Mouse (Mus musculus) forebrain, embryonic 12.5 days (tissue): ENCODE results near the gene Dlx2. TPM values are rescaled to one million over a fixed set of nuclear protein-coding genes. Genes with fewer than 3 reads are reported as not detected.
A peak's percentile ranks its signal among the peaks of the same experiment; 100 is the strongest.

Experiments
- ATAC-seq: fragments of 200-750 bp; cut with Nextera tagmentation; 2 replicates; pipeline ENCODE4 v1.8.0; 2017; ENCODE audit warnings: moderate TSS enrichment; ENCODE audit not compliant: low FRiP score
- H3K27ac ChIP-seq: fragments of 300-500 bp; sonication (generic); 2 replicates; pipeline ENCODE4 v1.5.1; 2016; ENCODE audit warnings: mild to moderate bottlenecking
- H3K27me3 ChIP-seq: fragments of 300-500 bp; sonication (generic); 2 replicates; pipeline ENCODE4 v1.6.1; 2016; ENCODE audit warnings: mild to moderate bottlenecking
- H3K36me3 ChIP-seq: fragments of 300-500 bp; sonication (generic); replicated peaks from 2 replicates; pipeline ENCODE4 v1.6.1; 2016; ENCODE audit warnings: mild to moderate bottlenecking
- H3K4me1 ChIP-seq: fragments of 300-500 bp; sonication (generic); 2 replicates; pipeline ENCODE4 v1.6.1; 2016
- H3K4me2 ChIP-seq: fragments of 300-500 bp; sonication (generic); 2 replicates; pipeline ENCODE4 v1.6.1; 2016; ENCODE audit warnings: mild to moderate bottlenecking, moderate library complexity
- H3K4me3 ChIP-seq: fragments of 300-500 bp; sonication (generic); replicated peaks from 2 replicates; pipeline ENCODE4 v1.5.1; 2016; ENCODE audit warnings: mild to moderate bottlenecking
- H3K9ac ChIP-seq: fragments of 300-500 bp; sonication (generic); 2 replicates; pipeline ENCODE4 v1.6.1; 2016; ENCODE audit warnings: mild to moderate bottlenecking
- H3K9me3 ChIP-seq: fragments of 300-500 bp; sonication (generic); 2 replicates; pipeline ENCODE4 v1.6.1; 2016
- WGBS: fragments of 180-500 bp; shearing (Covaris S2); methylation state at CpG from one replicate; pipeline ENCODE4 v1.1.7; 2016; 5-methylcytosine and 5-hydroxymethylcytosine counted together
- polyA plus RNA-seq: library from polyadenylated mRNA; unstranded; fragments of >200 nt; fragmentation: Nextera tagmentation; extraction: Ambion mirVana; gene quantifications from 2 replicates; pipeline ENCODE4 v1.2.1, GENCODE M21; 2016

Dlx2 gene
- polyA plus RNA-seq, 1 experiment from 2014 or later = 85.9 TPM

DNA sequence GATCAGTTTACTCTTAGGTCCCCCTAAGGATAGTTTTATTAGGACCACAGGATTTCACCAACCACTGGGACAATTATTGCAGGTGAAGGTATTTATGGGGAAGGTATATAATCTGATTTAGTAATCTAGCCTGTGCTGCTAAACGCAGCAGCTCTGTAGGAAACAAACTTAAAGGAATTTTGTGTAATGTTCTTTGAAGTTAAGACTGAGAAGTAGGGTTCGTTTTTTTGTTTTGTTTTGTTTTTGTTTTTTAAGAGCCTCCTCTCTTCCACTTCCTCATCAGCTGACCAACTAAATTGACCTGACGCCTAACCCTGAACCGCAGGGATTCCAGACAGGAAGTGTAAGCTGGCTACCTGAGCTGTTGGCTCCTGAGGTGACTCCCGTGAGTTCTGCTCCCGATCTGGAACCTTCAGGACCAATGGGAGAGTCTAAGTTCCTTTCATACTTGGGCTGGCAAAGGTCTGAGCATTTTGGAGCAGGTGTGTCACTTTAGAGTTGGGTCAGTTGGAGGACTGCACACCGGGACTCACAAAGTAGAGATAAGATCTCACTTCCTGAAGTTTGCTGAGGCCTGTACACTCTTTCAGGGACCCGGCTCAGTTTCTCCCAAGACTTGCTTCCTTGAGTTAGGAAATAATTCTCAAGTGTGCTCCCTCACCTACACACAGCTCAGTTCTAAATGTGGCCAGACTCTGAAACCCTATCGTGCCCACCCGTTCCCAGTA, 19.8 kb downstream of the Dlx2 start:
- WGBS = 6% methylated on average over 10 of the region's 10 CpGs
- no peak for ATAC-seq
- H3K4me1 ChIP-seq = peaks cover 29% of the 10 kb centered on the region
- H3K27ac ChIP-seq = peak overlapping the region; percentile 92
- H3K4me2 ChIP-seq = peak overlapping the region; percentile 61
- no peaks in the 10 kb centered on the region for H3K9me3 ChIP-seq
- H3K4me3 ChIP-seq = peak overlapping the region; percentile 49
- H3K9ac ChIP-seq = peak overlapping the region; percentile 30
- peaks cover 89% of the 10 kb centered on the region for H3K27me3 ChIP-seq
- no peaks in the 10 kb centered on the region for H3K36me3 ChIP-seq

DNA sequence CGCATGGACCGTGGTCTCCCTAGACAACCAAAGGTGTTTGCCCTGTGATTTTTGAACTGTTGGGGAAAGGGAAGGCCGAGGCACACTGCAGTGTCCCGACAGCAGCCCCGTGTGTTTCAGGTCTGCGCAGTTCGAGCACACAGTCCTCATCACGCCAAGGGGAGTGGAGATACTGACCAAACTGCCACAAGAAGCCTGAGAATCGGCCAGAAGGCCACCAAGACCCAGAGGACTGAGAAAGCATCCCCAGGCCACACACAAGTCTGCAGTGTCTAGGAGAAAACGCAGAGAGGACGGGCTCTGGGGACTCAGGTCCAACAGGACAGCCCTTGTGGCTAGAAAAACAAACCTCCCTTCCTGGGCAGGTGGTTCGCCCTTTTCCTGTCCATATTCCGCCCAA, 21.8 kb downstream of the Dlx2 start:
- H3K27ac ChIP-seq = peak overlapping the region; percentile 65; the same call in 1 of the 2 replicates
- H3K4me1 ChIP-seq = peaks cover 18% of the 10 kb centered on the region
- H3K4me3 ChIP-seq = peak overlapping the region; percentile 49
- H3K9ac ChIP-seq = peak overlapping the region; percentile 38; the same call in 1 of the 2 replicates
- ATAC-seq = no peak
- H3K36me3 ChIP-seq = no peaks in the 10 kb centered on the region
- H3K9me3 ChIP-seq = no peaks in the 10 kb centered on the region
- peaks cover 87% of the 10 kb centered on the region for H3K27me3 ChIP-seq
- peak overlapping the region; percentile 61 for H3K4me2 ChIP-seq
- WGBS = 18% methylated on average over 13 of the region's 13 CpGs

DNA sequence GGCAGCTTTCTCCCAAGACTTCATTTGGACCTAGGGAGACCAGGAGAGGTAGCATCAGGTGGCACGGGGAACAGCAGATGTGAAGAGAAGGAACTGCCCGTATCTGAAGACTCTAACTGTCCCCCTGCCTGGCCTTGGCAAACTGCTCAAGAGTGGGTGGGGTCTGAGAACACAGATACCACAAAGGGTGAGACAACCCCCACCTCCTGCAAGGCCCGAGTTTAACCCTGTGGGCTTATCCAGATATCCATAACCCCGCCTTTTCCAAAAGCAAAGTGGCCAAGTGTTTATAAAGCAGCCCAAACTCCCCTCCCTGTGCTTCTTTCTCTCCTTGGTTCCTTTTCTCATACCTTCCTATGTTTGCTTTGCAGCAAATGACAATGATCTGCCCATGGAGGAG, 23.1 kb downstream of the Dlx2 start:
- peak overlapping the region; percentile 25 for H3K4me2 ChIP-seq
- peaks cover 75% of the 10 kb centered on the region for H3K27me3 ChIP-seq
- H3K4me3 ChIP-seq = no peak overlapping the region
- ATAC-seq = no peak
- H3K36me3 ChIP-seq = no peaks in the 10 kb centered on the region
- H3K9ac ChIP-seq = no peak overlapping the region
- peaks cover 11% of the 10 kb centered on the region for H3K4me1 ChIP-seq
- 47% methylated on average over 4 of the region's 4 CpGs for WGBS
- no peaks in the 10 kb centered on the region for H3K9me3 ChIP-seq
- no peak overlapping the region for H3K27ac ChIP-seq

DNA sequence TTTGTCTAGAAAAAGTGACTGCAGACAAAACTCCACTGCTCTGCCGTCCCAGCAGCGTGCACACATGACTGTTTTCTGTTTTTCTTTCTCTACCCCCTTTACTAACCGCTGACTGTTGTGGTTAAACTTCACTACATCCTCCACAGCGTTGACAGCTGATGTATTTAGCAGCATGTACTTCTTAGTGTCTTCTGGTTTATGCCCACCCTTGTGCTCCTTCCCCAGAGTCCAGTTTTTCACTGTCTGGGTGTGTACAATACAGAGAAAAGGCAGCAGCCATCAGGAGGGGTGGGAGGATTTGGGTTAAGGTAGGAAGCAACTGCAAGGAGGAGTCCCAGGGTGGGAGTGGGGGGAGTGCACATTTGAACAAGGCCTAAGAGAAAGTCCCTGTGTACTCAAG, 23.7 kb downstream of the Dlx2 start:
- peaks cover 71% of the 10 kb centered on the region for H3K27me3 ChIP-seq
- H3K4me3 ChIP-seq = no peak overlapping the region
- no peak overlapping the region for H3K27ac ChIP-seq
- WGBS = 73% methylated on average over 4 of the region's 4 CpGs
- no peaks in the 10 kb centered on the region for H3K36me3 ChIP-seq
- H3K9me3 ChIP-seq = no peaks in the 10 kb centered on the region
- peaks cover 12% of the 10 kb centered on the region for H3K4me1 ChIP-seq
- H3K9ac ChIP-seq = no peak overlapping the region
- ATAC-seq = no peak
- no peak overlapping the region for H3K4me2 ChIP-seq

DNA sequence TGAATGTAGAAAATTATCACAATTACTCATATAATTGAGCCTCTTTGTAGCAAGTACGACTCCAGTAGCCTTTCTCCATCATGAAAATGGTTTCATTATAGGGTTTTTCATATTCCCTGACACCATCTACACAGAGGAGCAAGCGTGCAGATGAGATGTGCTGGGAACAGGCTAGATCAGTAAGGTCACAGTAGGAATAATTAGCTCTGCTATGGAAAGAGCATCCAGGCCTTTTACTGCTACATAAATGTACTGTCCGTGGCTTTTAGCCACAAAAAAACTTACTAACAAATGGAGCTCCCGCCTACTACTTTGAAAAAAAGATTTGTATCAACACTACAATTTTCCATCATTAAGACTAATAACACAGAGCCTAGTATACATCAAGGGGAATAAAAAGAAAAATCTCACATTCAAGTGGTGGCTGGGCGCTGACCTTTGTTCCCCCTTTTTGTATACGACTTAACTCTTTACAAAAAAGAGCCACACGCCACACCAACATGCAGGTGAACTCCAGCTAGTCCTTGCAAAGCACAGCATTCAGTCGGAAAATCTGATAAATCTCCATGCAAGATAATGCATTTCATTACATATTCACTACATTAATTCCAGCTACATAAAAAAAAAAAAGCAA, 29.0 kb downstream of the Dlx2 start:
- Histone ChIP-seq H3K4me2 (peak overlapping the region; percentile 19; the same call in 1 of the 2 replicates), H3K9me3 (no peaks in the 10 kb centered on the region), H3K27ac (peak overlapping the region; percentile 83), H3K27me3 (peaks cover 22% of the 10 kb centered on the region), H3K9ac (no peak overlapping the region), H3K36me3 (no peaks in the 10 kb centered on the region), H3K4me1 (peaks cover 25% of the 10 kb centered on the region), H3K4me3 (no peak overlapping the region)
- 12% methylated on average over 8 of the region's 8 CpGs for WGBS
- peak; percentile 87 for ATAC-seq

DNA sequence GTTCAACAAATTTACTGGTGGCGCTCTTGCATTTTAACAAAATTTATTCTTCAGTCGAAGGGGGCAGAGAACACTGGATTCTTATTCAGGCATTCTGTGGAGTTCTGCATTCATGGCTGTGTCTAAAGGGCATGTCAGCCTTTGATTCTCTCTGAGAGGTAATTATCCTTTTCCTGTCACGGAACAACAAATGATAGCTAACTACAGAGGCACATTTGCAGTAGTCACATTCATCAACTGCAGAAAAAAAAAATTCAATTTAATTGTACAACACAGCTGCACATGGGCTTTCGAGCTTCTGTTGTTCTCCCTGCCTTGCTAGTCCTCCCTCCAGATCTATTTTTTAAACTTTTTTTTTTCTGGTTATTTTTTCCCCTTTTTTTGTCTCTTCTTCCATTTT, 29.6 kb downstream of the Dlx2 start:
- peaks cover 25% of the 10 kb centered on the region for H3K4me1 ChIP-seq

DNA sequence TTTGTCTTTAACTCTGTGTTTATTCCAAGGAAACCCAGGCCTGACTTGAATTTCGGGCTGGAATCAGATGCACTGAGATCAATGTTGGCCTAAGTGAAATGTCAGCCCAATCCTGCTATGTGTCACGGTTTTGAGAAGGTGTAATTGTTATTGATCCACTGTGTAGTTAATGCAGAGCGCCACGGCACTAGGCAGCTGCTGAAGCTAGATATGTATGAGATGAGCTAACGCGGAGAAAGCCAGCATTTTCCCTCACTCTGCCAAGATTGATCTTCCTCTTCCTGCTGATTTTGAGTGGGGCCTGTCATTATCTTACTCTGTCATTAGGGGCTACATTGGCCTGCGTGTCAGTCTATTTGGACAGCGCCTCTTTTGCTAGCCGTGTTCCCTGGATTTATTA, 34.2 kb downstream of the Dlx2 start:
- WGBS = 67% methylated on average over 9 of the region's 9 CpGs
- Histone ChIP-seq H3K9ac (no peak overlapping the region), H3K27me3 (no peaks in the 10 kb centered on the region), H3K4me3 (no peak overlapping the region), H3K27ac (peak overlapping the region; percentile 51), H3K9me3 (no peaks in the 10 kb centered on the region), H3K4me1 (peaks cover 14% of the 10 kb centered on the region), H3K4me2 (no peak overlapping the region), H3K36me3 (no peaks in the 10 kb centered on the region)
- ATAC-seq = peak; percentile 67

More for the DNA sequence above, 29.6 kb downstream of the Dlx2 start:
- H3K9me3 ChIP-seq = no peaks in the 10 kb centered on the region
- H3K4me2 ChIP-seq = peak overlapping the region; percentile 3; the same call in 1 of the 2 replicates
- H3K27me3 ChIP-seq = peaks cover 20% of the 10 kb centered on the region
- ATAC-seq = peak; percentile 76
- H3K9ac ChIP-seq = no peak overlapping the region
- no peak overlapping the region for H3K4me3 ChIP-seq
- H3K36me3 ChIP-seq = no peaks in the 10 kb centered on the region
- WGBS = 5% methylated on average over 4 of the region's 4 CpGs
- H3K27ac ChIP-seq = peak overlapping the region; percentile 83

DNA sequence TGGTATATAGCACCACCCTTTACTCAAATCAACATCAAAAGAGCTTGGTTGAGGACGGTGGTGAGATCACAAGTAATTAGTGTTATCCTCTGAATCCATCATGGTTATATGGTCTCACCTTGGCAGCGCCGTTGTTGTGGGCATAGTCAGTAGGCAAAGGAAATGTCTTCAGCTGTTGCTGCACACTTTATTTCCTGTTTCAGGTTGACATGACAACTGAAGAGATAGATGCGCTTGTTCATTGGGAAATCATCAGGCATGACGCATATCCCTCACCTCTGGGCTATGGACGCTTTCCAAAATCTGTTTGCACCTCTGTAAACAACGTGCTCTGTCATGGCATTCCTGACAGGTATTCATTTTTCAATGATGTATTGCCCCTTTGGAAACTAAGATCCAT, 35.3 kb downstream of the Dlx2 start:
- peaks cover 8% of the 10 kb centered on the region for H3K4me1 ChIP-seq
- no peaks in the 10 kb centered on the region for H3K36me3 ChIP-seq
- 90% methylated on average over 7 of the region's 7 CpGs for WGBS
- H3K9me3 ChIP-seq = no peaks in the 10 kb centered on the region
- no peaks in the 10 kb centered on the region for H3K27me3 ChIP-seq
- no peak overlapping the region for H3K9ac ChIP-seq
- no peak overlapping the region for H3K4me2 ChIP-seq
- no peak overlapping the region for H3K4me3 ChIP-seq
- no peak for ATAC-seq
- 0 out of 2 replicates have a peak overlapping the region, but pooled peaks have one; percentile 26 for H3K27ac ChIP-seq

DNA sequence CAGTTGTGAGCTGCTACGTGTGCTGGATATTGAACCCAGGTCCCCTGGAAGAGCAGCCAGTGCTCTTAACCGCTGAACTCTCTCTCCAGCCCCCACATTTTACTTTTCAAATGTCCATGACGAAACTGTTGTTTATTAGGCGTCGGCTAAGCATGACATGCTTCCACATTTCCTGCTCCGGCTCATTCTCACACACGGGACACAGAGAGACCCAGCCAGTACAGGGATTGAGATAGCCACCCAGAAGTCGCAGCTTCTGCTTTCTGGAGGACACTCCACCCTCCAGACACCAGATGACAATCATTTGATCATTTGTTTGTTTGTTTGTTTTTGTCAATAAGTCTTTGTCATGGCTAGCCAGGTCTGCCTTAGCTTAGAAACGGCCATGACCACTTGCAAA, 41.7 kb downstream of the Dlx2 start:
- ATAC-seq = no peak

DNA sequence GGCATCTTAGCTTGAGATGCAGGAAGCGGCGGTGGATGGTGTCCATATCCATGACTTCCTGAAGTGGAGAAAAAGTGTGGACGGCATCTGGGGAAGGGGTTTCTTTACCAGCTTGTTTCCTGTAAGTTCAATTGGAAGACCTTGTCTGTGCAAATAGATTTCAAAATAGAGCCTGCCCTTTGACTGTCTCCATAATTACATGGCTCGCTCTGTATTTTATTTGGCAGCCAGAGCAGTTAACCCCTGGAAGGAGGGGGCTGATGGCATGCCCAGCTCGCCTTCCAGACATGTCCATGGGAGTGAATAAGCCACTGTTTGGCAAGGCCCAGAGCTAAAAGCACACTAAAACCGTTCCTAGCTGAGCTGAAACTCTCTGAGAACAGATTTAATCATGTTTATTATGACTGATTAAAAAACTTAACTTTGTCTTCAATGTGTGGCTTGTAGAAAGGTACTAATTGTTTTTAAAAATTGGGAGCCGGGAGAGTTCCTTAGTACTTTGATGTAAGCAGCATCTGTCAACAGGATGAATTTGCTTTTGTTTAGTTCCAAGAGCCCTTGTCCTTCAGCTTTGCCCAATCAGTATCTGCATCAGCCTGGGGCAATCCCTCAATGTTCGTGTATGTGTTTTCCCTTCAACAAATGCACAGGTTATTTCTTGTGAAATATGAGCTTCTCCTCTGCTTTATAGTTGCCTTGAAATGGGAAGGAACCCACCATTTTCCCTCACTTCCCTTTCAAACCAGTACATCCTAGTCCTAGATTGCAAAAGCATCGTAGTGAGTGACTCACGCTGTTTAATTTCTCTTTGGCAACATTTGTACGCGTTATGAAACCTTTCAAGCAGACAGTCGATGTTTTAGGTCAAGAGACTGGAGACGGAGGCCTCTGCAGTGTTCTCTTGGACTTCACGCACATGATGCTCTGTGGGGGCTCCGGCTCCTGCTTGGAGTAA, 47.0 kb downstream of the Dlx2 start:
- no peak overlapping the region for H3K4me3 ChIP-seq
- WGBS = 63% methylated on average over 16 of the region's 16 CpGs
- no peaks in the 10 kb centered on the region for H3K27me3 ChIP-seq
- no peaks in the 10 kb centered on the region for H3K36me3 ChIP-seq
- ATAC-seq = no peak
- peak overlapping the region; percentile 63; the same call in 1 of the 2 replicates for H3K27ac ChIP-seq
- H3K9ac ChIP-seq = no peak overlapping the region
- no peak overlapping the region for H3K4me2 ChIP-seq
- H3K4me1 ChIP-seq = peaks cover 26% of the 10 kb centered on the region
- no peaks in the 10 kb centered on the region for H3K9me3 ChIP-seq

More for the DNA sequence above, 41.7 kb downstream of the Dlx2 start:
- Histone ChIP-seq H3K9ac (no peak overlapping the region), H3K36me3 (no peaks in the 10 kb centered on the region), H3K9me3 (no peaks in the 10 kb centered on the region), H3K4me3 (no peak overlapping the region), H3K27me3 (no peaks in the 10 kb centered on the region), H3K4me2 (no peak overlapping the region), H3K27ac (no peak overlapping the region), H3K4me1 (peaks cover 2% of the 10 kb centered on the region)
- 89% methylated on average over 9 of the region's 9 CpGs for WGBS

DNA sequence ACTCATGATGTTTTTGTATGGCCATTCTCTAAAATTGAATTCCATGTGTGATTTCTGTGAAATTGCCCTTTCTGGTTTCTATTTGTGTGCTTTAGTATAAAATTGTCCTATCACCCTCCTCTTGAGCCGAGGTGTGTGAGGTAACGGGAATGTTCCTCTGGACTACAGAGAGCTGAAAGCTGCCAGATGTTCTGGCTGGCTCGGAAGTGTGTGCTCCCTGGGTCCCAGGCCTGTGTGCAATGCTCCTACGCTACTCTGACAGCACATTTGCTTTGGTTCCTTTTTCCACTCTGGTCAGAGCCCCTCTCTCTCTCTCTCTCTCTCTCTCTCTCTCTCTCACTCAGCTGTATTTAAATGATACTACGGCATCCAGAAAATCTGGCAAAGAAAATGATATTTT, 49.4 kb downstream of the Dlx2 start:
- WGBS = 56% methylated on average over 5 of the region's 5 CpGs
- no peak overlapping the region for H3K27ac ChIP-seq
- no peak overlapping the region for H3K4me3 ChIP-seq
- no peak for ATAC-seq
- no peaks in the 10 kb centered on the region for H3K9me3 ChIP-seq
- no peaks in the 10 kb centered on the region for H3K36me3 ChIP-seq
- no peak overlapping the region for H3K4me2 ChIP-seq
- H3K27me3 ChIP-seq = no peaks in the 10 kb centered on the region
- no peak overlapping the region for H3K9ac ChIP-seq
- H3K4me1 ChIP-seq = peaks cover 32% of the 10 kb centered on the region

DNA sequence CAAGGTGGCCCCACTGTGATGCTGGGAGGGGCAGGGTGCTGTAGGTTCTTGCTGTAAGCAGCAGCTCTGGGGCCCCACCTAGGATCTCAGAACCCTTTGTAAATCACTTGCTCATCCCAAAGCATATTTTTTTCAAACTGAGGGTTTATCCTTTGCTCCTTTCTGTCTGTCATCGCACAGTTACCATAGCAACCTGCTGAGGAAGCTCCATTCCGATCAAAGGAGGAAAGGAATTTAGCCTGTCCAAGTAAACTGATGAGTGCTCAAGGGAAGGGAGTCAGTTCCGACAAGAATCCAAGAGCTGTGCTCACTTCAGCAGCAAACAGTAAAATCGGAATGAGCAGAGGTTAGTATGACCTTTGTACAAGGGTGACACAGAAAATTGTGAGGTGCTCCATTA, 51.6 kb downstream of the Dlx2 start:
- ATAC-seq = no peak
- Histone ChIP-seq H3K36me3 (no peaks in the 10 kb centered on the region), H3K4me2 (no peak overlapping the region), H3K27me3 (no peaks in the 10 kb centered on the region), H3K9me3 (no peaks in the 10 kb centered on the region), H3K4me3 (no peak overlapping the region), H3K27ac (peak overlapping the region; percentile 43; the same call in 1 of the 2 replicates), H3K9ac (no peak overlapping the region), H3K4me1 (peaks cover 31% of the 10 kb centered on the region)
- 41% methylated on average over 4 of the region's 4 CpGs for WGBS
